Mouse (Mus musculus): Measurements from ENCODE around the gene Cep63.
A peak's percentile ranks its signal among the peaks of the same experiment; 100 is the strongest.

The Cep63 gene

GRCm38 (mm10) chr9:102625983-102626838, at the start of gene Cep63, which contains the start of gene Anapc13:
TSS of gene Cep63 (minus strand) at chr9:102626534.
TSS of gene Anapc13 (plus strand) at chr9:102626296.
- DNase-seq (ENCODE audit: low spot score in 2 of 2) = peak; percentile 97 to 98

GRCm38 (mm10) chr9:102675922-102676321, 49.6 kb upstream of the Cep63 start:
- DNase-seq (ENCODE audit: low spot score in 2 of 2) = no peak

GRCm38 (mm10) chr9:102673381-102673780, 47.0 kb upstream of the Cep63 start:
- no peak for DNase-seq (ENCODE audit: low spot score in 2 of 2)

GRCm38 (mm10) chr9:102668906-102669305, 42.6 kb upstream of the Cep63 start:
- DNase-seq (ENCODE audit: low spot score in 2 of 2) = no peak

- no peak for DNase-seq (ENCODE audit: low spot score in 2 of 2)
Observed at GRCm38 (mm10) chr9:102668115-102668514, 41.8 kb upstream of the Cep63 start.

- no peak for DNase-seq (ENCODE audit: low spot score in 2 of 2)
Observed at GRCm38 (mm10) chr9:102656355-102657095, 30.2 kb upstream of the Cep63 start.

- no peak for DNase-seq (ENCODE audit: low spot score in 2 of 2)
Observed at GRCm38 (mm10) chr9:102651199-102651720, 24.9 kb upstream of the Cep63 start.

- no peak for DNase-seq (ENCODE audit: low spot score in 2 of 2)
Observed at GRCm38 (mm10) chr9:102650637-102651036, 24.3 kb upstream of the Cep63 start.

- no peak for DNase-seq (ENCODE audit: low spot score in 2 of 2)
Observed at GRCm38 (mm10) chr9:102649917-102650527, 23.7 kb upstream of the Cep63 start.

- peak in 1 of 2 experiments; percentile 15 for DNase-seq (ENCODE audit: low spot score in 2 of 2)
Observed at GRCm38 (mm10) chr9:102647010-102647409, 20.7 kb upstream of the Cep63 start.

GRCm38 (mm10) chr9:102645119-102645695, 18.9 kb upstream of the Cep63 start:
- no peak for DNase-seq (ENCODE audit: low spot score in 2 of 2)

- DNase-seq (ENCODE audit: low spot score in 2 of 2) = no peak
Observed at GRCm38 (mm10) chr9:102643486-102644101, 17.3 kb upstream of the Cep63 start.

GRCm38 (mm10) chr9:102643071-102643485, 16.7 kb upstream of the Cep63 start:
- DNase-seq (ENCODE audit: low spot score in 2 of 2) = no peak

- DNase-seq (ENCODE audit: low spot score in 2 of 2) = no peak
Observed at GRCm38 (mm10) chr9:102641531-102641930, 15.2 kb upstream of the Cep63 start.

GRCm38 (mm10) chr9:102639510-102639909, 13.2 kb upstream of the Cep63 start:
- DNase-seq (ENCODE audit: low spot score in 2 of 2) = no peak

- DNase-seq (ENCODE audit: low spot score in 2 of 2) = no peak
Observed at GRCm38 (mm10) chr9:102638963-102639362, 12.6 kb upstream of the Cep63 start.

GRCm38 (mm10) chr9:102637115-102637514, 10.8 kb upstream of the Cep63 start:
- no peak for DNase-seq (ENCODE audit: low spot score in 2 of 2)

- DNase-seq (ENCODE audit: low spot score in 2 of 2) = peak; percentile 65 to 75
Observed at GRCm38 (mm10) chr9:102636553-102636952, 10.2 kb upstream of the Cep63 start.

- DNase-seq (ENCODE audit: low spot score in 2 of 2) = no peak
Observed at GRCm38 (mm10) chr9:102634453-102634852, 8.1 kb upstream of the Cep63 start.

- DNase-seq (ENCODE audit: low spot score in 2 of 2) = peak; percentile 70 to 72
Observed at GRCm38 (mm10) chr9:102632923-102633537, 6.7 kb upstream of the Cep63 start.

GRCm38 (mm10) chr9:102632173-102632572, 5.8 kb upstream of the Cep63 start:
- no peak for DNase-seq (ENCODE audit: low spot score in 2 of 2)
